Mouse (Mus musculus) brain, embryonic 14.5 days (tissue): ENCODE data around the gene Rundc1. TPM values are rescaled to one million over a fixed set of nuclear protein-coding genes. Genes with fewer than 3 reads are reported as not detected.
"Not testable (repeated sequence)": the region's sequence is repeated elsewhere in the genome, so short reads cannot be mapped to it uniquely, and the experiment has no call there.

Experiments
- DNase-seq: peaks from one replicate; pipeline ENCODE4 v3.0.0-alpha.2; 2011; ENCODE audit warnings: low read depth
- CTCF ChIP-seq: fragments of 200-500 bp; IDR thresholded peaks from 2 replicates; pipeline ENCODE4 v1.5.1; 2012; ENCODE audit warnings: inconsistent platforms, mild to moderate bottlenecking, moderate library complexity, borderline replicate concordance; ENCODE audit not compliant: insufficient read depth, insufficient read length; ENCODE audit errors: extremely low read depth
- POLR2A ChIP-seq: fragments of 200-500 bp; IDR thresholded peaks from 2 replicates; pipeline ENCODE4 v1.6.1; 2012; ENCODE audit warnings: mild to moderate bottlenecking, inconsistent platforms, borderline replicate concordance; ENCODE audit not compliant: poor library complexity, insufficient read depth, insufficient read length, severe bottlenecking; ENCODE audit errors: extremely low read depth
- polyA plus RNA-seq: library from polyadenylated mRNA; depleted of rRNA; stranded (reverse); fragments of >200 nt; gene quantifications from 2 replicates; pipeline ENCODE4 v1.2.3, GENCODE M21; 2012

The Rundc1 gene
- polyA plus RNA-seq, 1 experiment: 31.2 TPM

DNA sequence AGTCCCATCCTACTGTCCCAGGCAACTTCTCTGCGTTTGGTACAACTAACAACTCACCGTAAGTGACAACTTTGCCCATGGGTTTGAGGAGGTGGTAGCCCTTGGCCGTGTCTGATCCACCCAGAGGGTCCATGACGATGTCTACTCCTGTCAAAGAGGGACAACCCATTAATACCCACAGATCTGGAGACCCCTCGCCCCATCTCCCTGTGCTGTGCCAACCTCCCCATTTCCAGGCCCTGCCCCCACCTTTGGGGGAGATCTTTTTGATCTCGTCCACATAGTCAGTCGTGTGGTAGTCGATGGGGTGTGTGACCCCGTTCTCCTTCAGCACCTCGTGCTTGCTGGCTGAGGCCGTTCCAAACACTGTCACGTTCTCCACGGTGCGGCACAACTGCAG is 37.3 kb downstream of the Rundc1 start:
- DNase-seq: no peak
- TF ChIP-seq POLR2A: no peak
- no peak for TF ChIP-seq CTCF

DNA sequence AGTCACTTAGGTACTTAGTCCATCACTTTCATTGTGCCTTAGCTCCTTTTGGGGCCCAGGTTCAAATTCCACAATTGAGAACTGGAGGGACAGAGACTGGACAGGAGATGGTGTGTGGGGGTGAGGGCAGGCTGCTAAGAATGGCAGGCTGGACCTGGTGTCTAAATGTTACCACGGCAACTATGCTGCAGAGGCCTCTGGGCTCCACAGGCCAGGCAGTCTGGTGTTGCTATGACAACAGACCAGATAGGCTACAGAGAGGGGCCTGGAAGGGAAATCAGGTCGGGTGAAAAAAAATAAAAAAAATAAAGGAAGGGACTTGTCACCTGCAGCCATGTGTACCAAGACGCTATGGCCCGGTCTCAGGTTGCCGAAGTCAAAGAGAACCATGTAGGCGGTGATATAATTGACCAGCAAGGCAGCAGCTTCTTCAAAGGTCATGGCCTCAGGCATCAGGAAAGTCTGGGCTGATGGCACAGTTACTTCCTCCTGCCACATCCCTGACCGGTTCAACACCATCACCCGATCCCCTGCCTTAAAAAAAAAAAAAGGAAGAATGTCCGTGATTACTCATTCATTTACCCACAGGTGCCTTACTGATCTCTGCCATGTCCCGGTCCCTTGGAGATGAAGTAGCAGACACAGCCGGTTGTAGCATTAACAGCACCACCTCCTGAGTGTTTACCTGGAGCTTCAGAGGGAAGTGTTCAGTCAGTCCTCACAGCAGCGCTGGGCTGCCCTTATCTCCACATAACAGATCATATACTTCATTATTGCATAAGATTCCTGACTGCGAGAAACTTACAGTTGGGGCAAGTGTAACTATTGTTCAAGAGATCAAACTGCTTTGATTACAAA is 37.9 kb downstream of the Rundc1 start:
- DNase-seq: peak; percentile 80
- TF ChIP-seq POLR2A (no peak), CTCF (no peak)

- DNase-seq: no peak
- no peak for TF ChIP-seq POLR2A
- no peak for TF ChIP-seq CTCF
These were observed 39.6 kb downstream of the Rundc1 start, which contains the start of gene Rnd2 for GRCm38 (mm10) chr11:101464211-101465100. Rnd2 (plus strand) TSS chr11:101464999.

DNA sequence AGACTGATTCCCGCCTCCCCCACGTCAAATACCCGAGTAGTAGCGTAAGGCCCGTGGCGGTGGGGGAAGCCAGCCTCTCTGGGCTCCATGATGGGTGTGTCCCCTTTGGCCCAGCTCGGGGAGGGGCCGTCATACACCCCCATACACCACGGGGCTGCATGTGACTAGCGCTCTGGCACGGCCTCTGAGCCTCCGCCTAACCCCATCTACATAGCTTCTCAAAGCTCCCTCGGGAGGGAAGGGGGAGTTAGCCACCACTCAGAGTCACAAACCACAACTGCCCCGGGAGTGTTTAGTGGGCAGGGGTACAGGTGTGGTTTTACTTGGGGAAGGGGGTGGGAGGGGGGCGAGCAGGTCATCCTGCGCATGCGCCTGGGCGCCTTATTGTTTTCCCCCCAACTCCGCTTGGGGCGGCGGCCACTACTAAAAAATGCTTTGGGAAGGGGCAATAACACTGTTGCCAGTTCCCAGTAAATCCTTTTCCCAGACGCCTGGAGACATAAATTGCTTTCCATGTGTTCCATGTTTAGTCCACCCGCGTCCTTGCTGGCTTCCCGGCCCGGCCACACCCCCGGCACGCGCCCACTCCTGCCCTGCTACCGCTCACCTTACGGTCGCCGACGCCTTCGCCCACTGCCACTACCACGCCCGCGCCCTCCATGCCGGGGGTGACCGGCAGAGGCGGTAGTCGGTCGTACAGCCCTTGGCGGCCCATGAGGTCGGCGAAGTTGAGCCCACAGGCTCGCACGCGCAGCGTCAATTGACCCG is 40.4 kb downstream of the Rundc1 start:
- DNase-seq: peak; percentile 80
- TF ChIP-seq POLR2A (no peak), CTCF (no peak)

- TF ChIP-seq POLR2A: 0 out of 2 replicates have a peak, but pooled peaks have one; percentile 18
- no peak for TF ChIP-seq CTCF
- peak; percentile 89 for DNase-seq
These were observed 41.1 kb downstream of the Rundc1 start, which contains the start of gene Vat1 for GRCm38 (mm10) chr11:101465869-101466551. Vat1 (minus strand) TSS chr11:101466230.

- DNase-seq: not testable (repeated sequence)
These were observed 41.7 kb downstream of the Rundc1 start for GRCm38 (mm10) chr11:101466552-101466950.

- DNase-seq: peak; percentile 88
- peak; percentile 35; the same call in 1 of the 2 replicates for TF ChIP-seq CTCF
- peak; percentile 82 for TF ChIP-seq POLR2A
These were observed 42.8 kb downstream of the Rundc1 start for GRCm38 (mm10) chr11:101467477-101468262.

GRCm38 (mm10) chr11:101468263-101468688 is 43.4 kb downstream of the Rundc1 start:
- TF ChIP-seq POLR2A: no peak
- no peak for TF ChIP-seq CTCF

DNA sequence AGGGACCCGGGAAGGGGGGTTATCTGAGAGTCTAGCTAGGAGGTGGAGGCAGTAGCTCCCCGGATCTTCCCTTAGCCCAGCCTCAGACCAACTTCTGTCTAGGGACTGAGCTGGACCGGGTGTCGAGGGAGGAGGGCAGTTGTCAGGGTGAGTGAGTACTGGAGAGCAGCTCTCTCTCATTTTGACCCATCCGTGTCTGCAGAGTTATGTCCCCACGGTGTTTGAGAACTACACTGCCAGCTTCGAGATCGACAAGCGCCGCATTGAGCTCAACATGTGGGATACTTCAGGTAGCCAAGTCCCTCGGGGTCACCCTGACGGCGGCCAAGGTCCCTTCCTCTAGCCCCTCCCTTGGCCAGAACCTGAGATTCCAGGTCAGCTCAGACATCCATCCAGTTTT is 43.8 kb downstream of the Rundc1 start:
- no peak for TF ChIP-seq CTCF
- no peak for TF ChIP-seq POLR2A
- DNase-seq: no peak

More at GRCm38 (mm10) chr11:101468263-101468688, 43.4 kb downstream of the Rundc1 start:
- DNase-seq: no peak

DNA sequence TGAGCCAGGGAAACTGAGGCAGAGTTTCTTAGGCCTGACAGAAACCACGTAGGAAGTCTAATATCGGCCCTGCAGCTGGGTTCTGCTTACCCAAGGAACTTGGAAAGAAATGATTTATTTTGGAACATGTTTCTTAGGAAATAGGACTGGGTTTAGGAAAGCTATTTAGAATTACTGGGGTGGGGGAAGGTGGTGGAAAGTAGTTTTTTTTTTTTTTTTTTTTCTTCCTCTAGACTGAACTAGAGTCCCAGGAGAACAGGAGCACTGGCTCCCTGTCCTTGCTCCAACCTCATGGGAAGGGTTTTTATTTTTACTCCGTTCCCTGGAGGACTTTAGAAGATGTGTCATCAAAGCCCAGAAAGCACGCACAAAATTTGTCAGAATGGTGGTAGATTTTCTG is 44.3 kb downstream of the Rundc1 start:
- TF ChIP-seq POLR2A: no peak
- no peak for DNase-seq
